Mouse (Mus musculus) brain, embryonic 14.5 days (tissue): ENCODE measurements at regions not wholly inside any gene's neighbourhood (a gene's known extent, or its start where the extent isn't known, plus 50 kb on each side); places are given as distances from the start of the nearest gene placed in this dataset.

Experiments
- CTCF ChIP-seq: fragments of 200-500 bp; IDR thresholded peaks from 2 replicates; pipeline ENCODE4 v1.5.1; 2012; ENCODE audit warnings: inconsistent platforms, mild to moderate bottlenecking, moderate library complexity, borderline replicate concordance; ENCODE audit not compliant: insufficient read depth, insufficient read length; ENCODE audit errors: extremely low read depth
- POLR2A ChIP-seq: fragments of 200-500 bp; IDR thresholded peaks from 2 replicates; pipeline ENCODE4 v1.6.1; 2012; ENCODE audit warnings: mild to moderate bottlenecking, inconsistent platforms, borderline replicate concordance; ENCODE audit not compliant: poor library complexity, insufficient read depth, insufficient read length, severe bottlenecking; ENCODE audit errors: extremely low read depth

DNA sequence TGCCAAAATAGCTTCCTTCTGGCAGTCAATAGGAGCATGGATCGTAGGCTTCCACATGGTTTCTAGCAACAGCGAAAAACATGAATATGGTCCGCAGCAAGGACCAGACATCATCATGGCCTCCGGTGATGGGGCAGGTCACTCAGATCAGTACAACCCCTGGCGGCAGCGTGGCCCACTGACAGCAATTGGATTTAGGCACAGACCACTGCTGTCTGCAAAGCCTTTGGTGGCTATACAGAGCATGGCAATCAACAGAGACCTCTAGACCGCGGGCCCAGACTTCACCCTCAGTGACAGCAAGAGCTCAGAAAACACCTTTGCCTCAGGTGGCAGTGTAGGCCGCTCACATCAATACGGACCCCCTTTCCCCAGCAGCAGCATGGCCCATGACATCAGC is 225.1 kb upstream of the Gm5415 start:
- no peak for TF ChIP-seq CTCF
- no peak for TF ChIP-seq POLR2A
